Mouse (Mus musculus) MEL (cell line): ENCODE results near the gene Krt15. TPM values are rescaled to one million over a fixed set of nuclear protein-coding genes. Genes with fewer than 3 reads are reported as not detected.

Source experiments
- DNase-seq: peaks from one replicate; pipeline ENCODE4 v3.0.0; 2011; ENCODE audit warnings: low read depth, low spot score
- H3K27ac ChIP-seq: 2 replicates; pipeline ENCODE4 v1.5.1; 2012; ENCODE audit warnings: low read depth, mild to moderate bottlenecking, control low read depth, low read length, moderate library complexity; ENCODE audit not compliant: control insufficient read depth
- H3K27me3 ChIP-seq, 2 experiments: fragments of 150-350 bp in 1 of 2; sonication (generic) in 1 of 2; 2 replicates each; pipeline ENCODE4 v1.6.1; 2012; ENCODE audit warnings: low read length in 2 of 2, mild to moderate bottlenecking in 2 of 2, improper control_type of control experiment in 1 of 2, moderate library complexity in 1 of 2; ENCODE audit not compliant: insufficient read depth in 2 of 2, control insufficient read depth in 1 of 2
- H3K36me3 ChIP-seq, 2 experiments: 2 replicates each; pipeline ENCODE4 v1.6.1; 2012 to 2014; ENCODE audit warnings: low read length in 2 of 2, improper control_type of control experiment in 1 of 2, inconsistent platforms in 1 of 2, mild to moderate bottlenecking in 1 of 2; ENCODE audit not compliant: insufficient read depth in 2 of 2, control insufficient read depth in 1 of 2
- H3K4me1 ChIP-seq, 2 experiments: fragments of 150-350 bp in 1 of 2; sonication (generic) in 1 of 2; 2 replicates each; pipeline ENCODE4 v1.6.1; 2012; ENCODE audit warnings: low read length in 2 of 2, improper control_type of control experiment in 1 of 2, mild to moderate bottlenecking in 1 of 2; ENCODE audit not compliant: insufficient read depth in 2 of 2, control insufficient read depth in 1 of 2
- H3K4me3 ChIP-seq, 2 experiments: fragments of 150-350 bp in 1 of 2; sonication (generic) in 1 of 2; 2 replicates each; pipeline ENCODE4 v1.5.1; 2012; ENCODE audit warnings: low read depth in 2 of 2, low read length in 2 of 2, mild to moderate bottlenecking in 2 of 2, moderate library complexity in 2 of 2, control low read depth in 1 of 2, improper control_type of control experiment in 1 of 2; ENCODE audit not compliant: control insufficient read depth in 1 of 2, insufficient read depth in 1 of 2
- H3K79me2 ChIP-seq: 2 replicates; pipeline ENCODE4 v1.6.1; 2012; ENCODE audit warnings: mild to moderate bottlenecking, low read length, moderate library complexity; ENCODE audit not compliant: control insufficient read depth, poor library complexity, insufficient read depth
- H3K9ac ChIP-seq: 2 replicates; pipeline ENCODE4 v1.6.1; 2012; ENCODE audit warnings: low read depth, mild to moderate bottlenecking, control low read depth, low read length, moderate library complexity; ENCODE audit not compliant: control insufficient read depth, poor library complexity, severe bottlenecking
- H3K9me3 ChIP-seq: fragments of 150-350 bp; sonication (generic); replicated peaks from 2 replicates; pipeline ENCODE4 v1.6.1; 2012; ENCODE audit warnings: mild to moderate bottlenecking, low read length, improper control_type of control experiment, moderate library complexity; ENCODE audit not compliant: insufficient read depth
- CHD1 ChIP-seq: IDR thresholded peaks from 2 replicates; pipeline ENCODE4 v1.6.1; 2012; ENCODE audit warnings: low read depth, mild to moderate bottlenecking, inconsistent platforms, low read length, improper control_type of control experiment
- CHD2 ChIP-seq: IDR thresholded peaks from 2 replicates; pipeline ENCODE4 v1.6.1; 2011; ENCODE audit warnings: low read length, improper control_type of control experiment
- CTCF ChIP-seq, 3 experiments: IDR thresholded peaks in 2 of 3; conservative IDR thresholded peaks in 1 of 3; 2 replicates each; pipeline ENCODE4 v1.5.1; 2011 to 2012; ENCODE audit warnings: low read length in 3 of 3, low read depth in 2 of 3, mild to moderate bottlenecking in 2 of 3, improper control_type of control experiment in 1 of 3, inconsistent platforms in 1 of 3, mixed read lengths in 1 of 3, moderate library complexity in 1 of 3; ENCODE audit not compliant: control insufficient read depth in 1 of 3, insufficient read depth in 1 of 3, poor library complexity in 1 of 3, severe bottlenecking in 1 of 3
- ETS1 ChIP-seq: IDR thresholded peaks from 2 replicates; pipeline ENCODE4 v1.6.1; 2012; ENCODE audit warnings: low read depth, mild to moderate bottlenecking, inconsistent platforms, low read length, improper control_type of control experiment, moderate library complexity
- GATA1 ChIP-seq: IDR thresholded peaks from 2 replicates; pipeline ENCODE4 v1.6.1; 2011; ENCODE audit warnings: low read depth, low read length, improper control_type of control experiment
- KAT2A ChIP-seq: conservative IDR thresholded peaks from 2 replicates; pipeline ENCODE4 v1.6.1; 2012; ENCODE audit warnings: low read depth, low read length, improper control_type of control experiment, inconsistent platforms
- MAFK ChIP-seq: IDR thresholded peaks from 2 replicates; pipeline ENCODE4 v1.6.1; 2011; ENCODE audit warnings: low read depth, mild to moderate bottlenecking, low read length, improper control_type of control experiment, borderline replicate concordance
- MAX ChIP-seq: IDR thresholded peaks from 2 replicates; pipeline ENCODE4 v1.6.1; 2011; ENCODE audit warnings: low read length, improper control_type of control experiment
- MEF2A ChIP-seq: IDR thresholded peaks from 2 replicates; pipeline ENCODE4 v1.6.1; 2014; ENCODE audit warnings: low read depth, mild to moderate bottlenecking, inconsistent platforms, low read length, improper control_type of control experiment; ENCODE audit not compliant: poor library complexity, insufficient replicate concordance, severe bottlenecking; ENCODE audit errors: extremely low read depth
- MYB ChIP-seq: IDR thresholded peaks from 2 replicates; pipeline ENCODE4 v1.6.1; 2011; ENCODE audit warnings: mild to moderate bottlenecking, low read depth, low read length, improper control_type of control experiment
- MYC ChIP-seq: IDR thresholded peaks from 2 replicates; pipeline ENCODE4 v1.6.1; 2011; ENCODE audit warnings: low read depth, mild to moderate bottlenecking, low read length, improper control_type of control experiment, moderate library complexity
- NRF1 ChIP-seq: IDR thresholded peaks from 2 replicates; pipeline ENCODE4 v1.6.1; 2014; ENCODE audit warnings: low read depth, mild to moderate bottlenecking, inconsistent platforms, low read length, improper control_type of control experiment, moderate library complexity; ENCODE audit not compliant: poor library complexity, insufficient read depth, severe bottlenecking
- UBTF ChIP-seq: IDR thresholded peaks from 2 replicates; pipeline ENCODE4 v1.6.1; 2012; ENCODE audit warnings: low read depth, mild to moderate bottlenecking, inconsistent platforms, low read length, improper control_type of control experiment, moderate library complexity, borderline replicate concordance; ENCODE audit not compliant: insufficient read depth
- ZMIZ1 ChIP-seq: IDR thresholded peaks from 2 replicates; pipeline ENCODE4 v1.6.1; 2012; ENCODE audit warnings: low read depth, mild to moderate bottlenecking, inconsistent platforms, low read length, improper control_type of control experiment, moderate library complexity
- polyA plus RNA-seq, 2 experiments: library from polyadenylated mRNA; stranded (reverse) in 1 of 2; unstranded in 1 of 2; fragments of >175 nt in 1 of 2; fragments of >200 nt in 1 of 2; gene quantifications; 2 replicates each; pipeline versions ENCODE4 v1.2.1 to v1.2.4; 2012; ENCODE audit warnings: low replicate concordance in 2 of 2, low read depth in 1 of 2; ENCODE audit not compliant: insufficient read length in 2 of 2, insufficient read depth in 1 of 2, missing spikeins in 1 of 2
- total RNA-seq: library from RNA; depleted of rRNA; stranded (reverse); fragments of 300-350 nt; gene quantifications from 2 replicates; pipeline ENCODE4 v1.2.3, GENCODE M21; 2012

Krt15 gene
- total and polyA plus RNA-seq, 3 experiments = not detected

DNA sequence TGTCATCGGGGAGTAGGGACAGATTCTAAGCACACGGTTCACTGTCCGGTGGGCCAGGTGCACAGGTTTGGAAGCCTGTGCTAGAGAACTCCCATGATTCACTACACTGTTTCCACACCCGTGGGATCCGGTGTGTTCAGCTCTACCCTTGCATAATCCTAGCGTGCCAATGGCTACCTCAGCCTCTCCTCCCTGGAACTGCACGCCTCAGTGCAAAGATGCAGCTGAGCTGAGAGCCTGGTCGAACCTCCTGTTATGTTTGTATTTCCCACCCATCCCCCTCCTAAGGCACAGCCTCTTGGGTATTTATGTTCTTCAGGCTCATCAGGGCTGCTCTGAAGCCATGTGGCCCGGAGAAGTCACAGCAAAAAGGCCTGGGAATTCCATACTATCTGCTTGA, 37.9 kb downstream of the Krt15 start:
- no peaks in the 10 kb centered on the region for H3K36me3 ChIP-seq
- H3K9me3 ChIP-seq = no peaks in the 10 kb centered on the region
- H3K79me2 ChIP-seq = no peaks in the 10 kb centered on the region
- no peaks in the 10 kb centered on the region for H3K27me3 ChIP-seq
- no peak overlapping the region for H3K9ac ChIP-seq
- no peak overlapping the region for H3K27ac ChIP-seq
- TF ChIP-seq CHD1 (no peak), ZMIZ1 (no peak), MYC (no peak), KAT2A (no peak), MAX (no peak)
- TF ChIP-seq, all 39 proteins: peak for 0
- Histone ChIP-seq H3K4me3 (no peak overlapping the region), H3K4me1 (no peaks in the 10 kb centered on the region)
- no peak for DNase-seq

DNA sequence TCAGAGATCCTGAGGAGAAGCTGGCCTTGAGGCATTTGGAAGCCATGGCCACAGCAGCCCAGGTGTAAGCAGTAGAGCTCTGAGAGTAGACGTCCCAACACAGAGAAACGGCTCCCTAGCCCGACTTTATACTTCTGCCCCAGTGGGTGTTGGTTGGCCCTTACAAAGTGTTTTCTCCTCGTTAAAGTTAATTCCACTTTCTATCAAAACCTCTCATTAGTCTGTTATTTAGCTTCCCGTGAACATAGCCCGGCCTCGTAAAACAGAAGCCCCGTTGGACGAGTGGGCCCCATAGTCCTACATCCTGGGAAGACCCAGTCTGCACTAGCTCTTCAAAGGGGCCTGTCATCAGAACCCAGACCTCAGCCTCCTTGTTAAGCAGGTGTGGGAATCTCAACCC, 39.6 kb downstream of the Krt15 start, which contains the start of gene Krt35:
TSS of gene Krt35 (minus strand) at position 101 of the 400 bp plus-strand sequence.
- Histone ChIP-seq H3K79me2 (no peaks in the 10 kb centered on the region), H3K4me3 (no peak within 1 kb of the TSS), H3K27ac (no peak within 1 kb of the TSS), H3K27me3 (no peaks in the 10 kb centered on the region), H3K36me3 (no peaks in the 10 kb centered on the region), H3K9ac (no peak within 1 kb of the TSS), H3K4me1 (no peaks in the 10 kb centered on the region), H3K9me3 (no peaks in the 10 kb centered on the region)
- DNase-seq = no peak
- no peak for TF ChIP-seq MYC
- TF ChIP-seq MAFK = no peak
- TF ChIP-seq UBTF = no peak
- no peak for TF ChIP-seq CTCF (IDR thresholded peaks at IDR 0.05 in 2 of 3, conservative IDR thresholded peaks at IDR 0.05 in 1 of 3; ENCODE audit: control insufficient read depth in 1 of 3, insufficient read depth in 1 of 3, low read depth in 2 of 3, low read length in 3 of 3, poor library complexity in 1 of 3, severe bottlenecking in 1 of 3)
- no peak for TF ChIP-seq MEF2A

- Histone ChIP-seq H3K9ac (no peak overlapping the region), H3K36me3 (no peaks in the 10 kb centered on the region), H3K9me3 (no peaks in the 10 kb centered on the region), H3K79me2 (no peaks in the 10 kb centered on the region), H3K27ac (no peak overlapping the region), H3K27me3 (no peaks in the 10 kb centered on the region), H3K4me1 (no peaks in the 10 kb centered on the region), H3K4me3 (no peak overlapping the region)
- no peak for TF ChIP-seq CHD2
- TF ChIP-seq GATA1 = no peak
- no peak for TF ChIP-seq ETS1
- TF ChIP-seq NRF1 = no peak
- TF ChIP-seq MYB = no peak
- no peak for DNase-seq
These were observed 47.2 kb downstream of the Krt15 start for GRCm38 (mm10) chr11:100088378-100089025.
